Mouse (Mus musculus) spleen, adult 12 weeks (tissue): ENCODE data around the gene Pdxk.
"Not testable (repeated sequence)": the region's sequence is repeated elsewhere in the genome, so short reads cannot be mapped to it uniquely, and the experiment has no call there.

ENCODE experiments used
- DNase-seq: peaks from one replicate; pipeline ENCODE4 v3.0.0; 2022; ENCODE audit warnings: low spot score

Gene Pdxk

GRCm38 (mm10) chr10:78464792-78465207 lies at the start of gene Pdxk:
TSS of gene Pdxk (minus strand) at chr10:78464975.
- DNase-seq, result peak; percentile 85

DNA sequence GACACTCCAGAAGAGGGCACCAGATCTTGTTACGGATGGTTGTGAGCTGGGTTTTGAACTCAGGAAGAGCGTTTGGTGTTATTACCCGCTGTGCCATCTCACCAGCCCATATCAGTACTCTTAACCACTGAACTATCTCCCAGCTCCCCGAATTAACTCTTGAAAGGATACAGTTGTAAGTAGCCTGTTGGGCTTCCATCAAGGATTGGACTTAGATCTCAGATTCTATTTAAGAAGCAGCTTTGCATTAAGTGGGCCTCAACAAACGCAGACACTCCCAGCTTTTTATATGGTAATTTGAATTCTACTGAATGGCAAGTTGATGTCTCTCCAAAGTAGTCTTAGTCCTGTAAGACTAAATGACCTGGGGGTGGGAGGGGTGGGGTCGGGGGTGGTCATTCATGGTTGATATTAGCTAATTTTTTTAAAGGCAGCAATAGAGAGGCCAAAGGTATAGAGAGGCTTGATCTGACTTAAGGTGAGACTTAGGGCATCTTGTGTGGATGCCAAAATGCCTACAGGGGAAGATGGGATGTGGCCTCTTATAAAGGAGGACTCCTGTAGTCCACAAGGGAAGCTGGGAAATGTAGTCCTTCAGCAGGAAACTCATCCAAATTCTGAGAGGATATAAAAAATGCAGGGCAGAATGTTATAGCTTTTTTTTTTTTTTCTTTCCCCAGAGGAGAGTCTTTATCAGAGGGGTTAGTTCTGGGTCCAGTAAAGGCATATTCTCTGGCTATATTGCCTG lies 38.4 kb upstream of the Pdxk start:
- no peak for DNase-seq

GRCm38 (mm10) chr10:78487431-78488086 lies 22.8 kb upstream of the Pdxk start:
- DNase-seq, result peak; percentile 64

DNA sequence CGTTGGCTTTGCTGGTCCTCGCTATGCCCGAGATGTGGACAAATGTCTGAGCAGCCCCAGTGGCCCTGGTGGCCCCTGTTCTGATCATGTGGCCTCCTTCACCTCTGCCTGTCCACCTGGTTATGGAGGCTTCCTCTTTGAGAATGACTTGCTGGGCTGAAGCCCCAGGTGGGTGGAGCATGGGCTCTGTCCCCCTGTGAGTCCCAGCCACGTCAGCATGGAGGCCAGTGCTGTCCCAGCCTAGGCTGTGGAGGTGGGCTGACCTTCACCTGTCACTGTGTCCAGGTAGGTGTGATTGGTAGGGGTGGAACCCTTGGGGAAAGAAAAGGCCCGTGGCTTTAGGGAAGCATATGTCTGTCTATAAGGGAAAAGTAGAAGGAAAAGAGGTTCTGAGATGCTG lies 22.1 kb upstream of the Pdxk start:
- no peak for DNase-seq

DNA sequence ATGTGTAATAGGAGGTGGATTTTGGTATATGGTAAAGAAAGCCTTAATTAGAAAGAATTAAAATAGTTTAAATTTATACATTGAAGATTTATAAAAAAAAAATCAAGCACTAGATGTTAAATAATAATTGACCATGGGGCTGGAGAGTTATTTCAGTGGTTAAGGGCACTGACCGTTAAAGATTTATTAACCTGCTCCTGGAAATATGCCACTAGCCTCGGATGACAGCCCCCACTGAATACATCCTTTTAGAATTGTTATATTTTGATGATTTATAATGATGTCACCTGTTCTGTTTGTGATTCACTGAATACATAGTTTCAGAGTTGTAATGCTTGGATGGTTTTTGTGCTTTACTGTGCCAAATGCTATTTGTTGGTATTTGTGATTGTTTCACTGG lies 20.6 kb upstream of the Pdxk start:
- not testable (repeated sequence) for DNase-seq

DNA sequence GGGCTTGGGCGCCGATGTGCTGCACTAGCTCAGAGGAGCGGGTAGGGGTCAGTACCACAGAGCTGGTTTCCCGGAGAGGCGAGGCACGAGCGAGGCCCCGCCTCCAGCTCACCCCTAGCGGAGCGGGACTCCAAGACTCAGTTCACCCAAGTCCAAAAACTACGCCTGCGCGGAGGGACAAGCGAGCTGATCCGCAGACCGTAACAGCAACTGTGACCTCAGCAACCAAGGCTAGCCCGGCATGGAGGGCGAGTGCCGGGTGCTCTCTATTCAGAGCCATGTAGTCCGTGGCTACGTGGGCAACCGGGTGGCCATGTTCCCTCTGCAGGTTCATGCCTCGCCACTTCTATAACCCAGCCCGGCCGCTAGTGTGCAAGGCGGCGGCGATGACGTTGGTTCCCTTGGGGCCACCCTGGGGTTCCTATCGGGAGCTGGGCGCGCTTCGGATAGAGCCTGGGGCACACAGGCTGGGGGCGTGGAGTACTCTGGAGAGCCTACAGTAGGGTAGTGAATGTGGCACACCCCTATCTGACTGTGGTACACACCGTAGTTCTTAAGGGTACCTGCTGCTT lies 17.2 kb upstream of the Pdxk start:
- peak; percentile 54 for DNase-seq

DNA sequence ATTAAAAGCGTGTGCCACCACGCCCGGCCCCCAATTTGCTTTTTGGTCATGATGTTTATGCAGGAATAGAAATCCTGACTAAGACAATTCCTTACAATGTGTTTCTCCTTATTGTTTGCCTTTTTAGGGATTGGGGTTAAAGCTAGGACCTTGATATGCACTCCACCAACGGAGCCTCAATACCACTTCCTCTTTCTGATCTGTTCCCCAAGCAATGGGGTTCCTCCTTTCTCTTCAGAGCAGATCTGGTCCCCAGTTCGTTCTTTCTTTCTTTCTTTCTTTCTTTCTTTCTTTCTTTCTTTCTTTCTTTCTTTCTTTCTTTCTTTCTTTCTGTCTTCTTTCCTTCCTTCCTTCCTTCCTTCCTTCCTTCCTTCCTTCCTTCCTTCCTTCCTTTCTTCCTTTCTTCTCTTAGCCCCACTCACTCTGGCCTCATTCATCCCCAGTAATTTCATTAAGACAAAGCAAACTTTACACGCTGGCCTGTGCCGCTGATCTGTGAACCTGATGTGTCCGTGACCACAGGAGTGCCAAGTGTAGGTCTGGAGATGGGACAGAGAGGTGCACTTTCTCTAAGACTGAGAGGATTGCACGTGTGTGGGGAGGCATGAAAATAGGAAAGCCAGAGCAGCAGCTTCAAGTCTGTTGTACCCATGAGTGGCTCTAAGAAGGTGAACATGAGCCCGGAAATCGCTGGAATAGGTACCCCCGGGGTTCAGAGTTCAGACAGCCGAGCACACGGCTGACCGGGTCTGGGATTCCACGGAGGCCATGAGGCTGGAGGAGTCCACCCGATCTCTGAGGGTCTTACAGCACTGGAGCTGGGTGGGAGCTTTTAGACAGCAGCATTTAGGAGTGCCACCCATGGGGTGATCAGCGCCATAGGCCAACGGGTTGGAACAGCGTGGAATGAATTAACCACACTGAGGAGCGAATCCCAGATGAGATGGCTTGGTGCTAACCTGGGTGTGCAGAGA lies 16.5 kb upstream of the Pdxk start:
- DNase-seq, result no peak

DNA sequence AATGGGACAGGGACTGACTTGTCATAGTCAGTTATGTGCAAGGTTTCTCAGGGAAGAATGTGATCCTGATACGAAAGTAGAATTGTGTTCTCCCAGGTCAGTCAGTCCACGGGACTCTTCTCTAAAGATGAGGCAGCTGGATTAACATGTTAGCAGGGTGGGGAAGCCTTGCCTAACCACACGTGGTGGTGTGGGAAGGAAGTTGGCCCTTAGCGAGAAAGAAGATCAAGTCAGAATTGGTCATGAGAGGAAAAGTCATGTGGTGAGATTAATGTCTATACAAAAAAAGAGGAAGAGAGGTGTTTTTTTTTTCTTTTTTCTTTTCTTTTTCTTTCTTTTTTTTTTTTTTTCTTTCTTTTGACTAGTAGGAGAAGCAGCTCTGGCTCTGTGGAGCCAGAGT lies 12.0 kb upstream of the Pdxk start:
- no peak for DNase-seq

- DNase-seq, result no peak
Observed at GRCm38 (mm10) chr10:78474759-78475158, 10.0 kb upstream of the Pdxk start.

DNA sequence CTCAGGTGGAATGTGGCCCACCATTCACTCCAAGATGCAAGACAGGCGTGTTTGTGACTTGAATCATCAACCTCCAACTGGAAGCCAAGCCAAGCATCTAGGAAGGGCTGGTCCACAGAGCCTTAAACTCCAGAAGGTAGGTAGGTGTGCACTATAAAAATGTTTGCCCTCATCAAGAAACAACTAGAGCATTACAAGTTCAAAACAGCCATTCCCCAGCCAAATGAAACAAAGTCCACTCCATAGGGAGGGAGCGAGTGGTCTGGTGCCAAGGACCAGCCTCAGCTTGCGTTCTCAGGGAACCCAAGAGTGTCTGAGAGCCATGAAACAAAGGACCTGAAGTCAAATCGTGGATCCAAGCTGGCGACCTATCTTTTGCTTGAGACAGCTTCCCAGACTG lies 8.7 kb upstream of the Pdxk start:
- no peak for DNase-seq

- DNase-seq, result no peak
Observed at GRCm38 (mm10) chr10:78472046-78472445, 7.3 kb upstream of the Pdxk start.

DNA sequence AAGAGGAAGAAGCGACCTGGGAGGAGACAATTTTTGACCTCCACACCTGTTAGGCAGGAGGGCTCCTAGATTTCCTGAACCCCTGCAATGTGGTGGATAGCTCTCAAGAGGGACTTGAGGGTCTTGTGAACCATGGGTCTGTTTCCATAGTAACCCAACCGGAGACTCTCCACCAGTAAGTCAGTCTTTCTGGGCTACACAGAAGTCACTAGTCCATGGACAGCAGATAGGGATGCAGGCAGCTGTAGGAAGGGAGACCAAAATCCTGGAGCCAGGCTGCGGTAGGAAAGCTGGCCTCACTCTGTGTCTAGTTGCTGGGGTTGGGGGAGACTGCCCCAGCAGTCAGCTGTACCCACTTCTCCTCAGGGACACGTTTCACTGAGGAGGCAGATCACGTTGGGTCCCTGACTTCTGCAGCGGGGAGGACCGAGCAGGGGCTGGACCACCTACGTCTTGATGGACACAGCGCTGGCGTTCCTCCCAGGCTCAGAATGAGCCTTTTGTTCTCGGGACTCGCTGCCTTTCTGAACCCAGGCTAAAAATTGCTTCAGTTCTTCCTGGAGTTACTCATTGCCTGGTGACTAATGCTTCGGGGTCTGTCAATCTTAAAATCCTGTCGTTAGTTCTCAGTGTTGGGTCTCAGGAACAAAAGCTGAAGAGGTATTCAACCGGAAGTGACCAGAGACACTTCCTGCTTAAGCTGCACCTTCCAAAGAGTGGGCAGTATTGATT lies 6.0 kb upstream of the Pdxk start:
- no peak for DNase-seq

DNA sequence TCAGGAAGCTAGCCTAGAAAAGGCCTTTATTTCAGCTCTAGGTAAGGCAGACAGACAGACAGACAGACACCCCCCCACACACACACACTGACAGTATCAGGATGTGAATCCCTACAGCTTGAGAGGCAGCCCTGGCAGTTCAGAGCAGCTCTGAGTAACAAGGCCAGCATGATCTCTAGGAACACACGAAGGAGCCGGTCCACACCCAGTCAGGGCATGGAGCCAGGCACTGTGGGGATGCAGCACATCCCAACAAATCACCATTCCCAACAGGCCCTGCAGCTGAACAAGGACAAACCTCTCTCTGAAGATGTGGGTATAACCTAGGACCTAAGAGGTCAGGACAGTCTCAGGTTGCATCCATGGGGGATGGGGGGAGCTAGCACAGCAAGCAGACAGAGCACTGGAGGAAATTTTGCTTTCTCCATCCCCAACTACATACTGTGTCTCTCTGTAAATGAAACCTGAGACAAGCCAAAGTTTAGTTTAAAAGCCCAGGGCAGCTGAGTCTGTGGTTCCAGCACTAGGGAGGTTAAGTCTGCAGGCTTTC lies 3.1 kb upstream of the Pdxk start:
- no peak for DNase-seq

GRCm38 (mm10) chr10:78466647-78467046 lies 1.9 kb upstream of the Pdxk start:
- no peak for DNase-seq

GRCm38 (mm10) chr10:78465472-78465871 lies 697 bp upstream of the Pdxk start:
- DNase-seq, result no peak

DNA sequence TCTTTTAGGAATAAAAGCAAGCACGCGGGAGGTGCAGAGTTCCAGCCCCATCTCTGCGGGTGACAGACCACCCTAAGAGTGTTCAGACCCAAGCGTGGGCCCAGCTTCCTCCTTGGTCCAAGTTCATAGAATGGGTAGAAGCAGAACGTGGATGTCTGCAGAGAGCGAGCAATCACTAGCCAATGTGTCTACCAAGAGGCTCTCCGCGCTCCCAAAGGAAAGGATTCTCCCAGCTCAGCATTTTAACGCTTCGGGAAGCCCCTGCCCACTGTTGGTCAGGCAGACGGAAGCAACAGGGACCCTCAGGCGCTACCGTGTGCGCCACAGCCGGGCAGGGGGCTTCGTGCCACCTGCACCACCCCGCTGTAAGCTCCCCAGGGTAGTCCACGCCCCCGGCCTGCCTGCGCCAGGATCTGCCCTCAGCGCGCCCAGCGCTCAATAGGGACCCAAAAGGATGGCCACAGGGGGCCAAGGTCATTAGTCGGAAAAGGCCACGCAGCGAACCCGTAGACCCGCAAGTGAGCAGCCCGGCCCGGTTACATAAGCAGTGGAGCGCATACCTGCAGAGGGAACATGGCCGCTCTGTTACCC lies 479 bp downstream of the Pdxk start:
- DNase-seq, result no peak

DNA sequence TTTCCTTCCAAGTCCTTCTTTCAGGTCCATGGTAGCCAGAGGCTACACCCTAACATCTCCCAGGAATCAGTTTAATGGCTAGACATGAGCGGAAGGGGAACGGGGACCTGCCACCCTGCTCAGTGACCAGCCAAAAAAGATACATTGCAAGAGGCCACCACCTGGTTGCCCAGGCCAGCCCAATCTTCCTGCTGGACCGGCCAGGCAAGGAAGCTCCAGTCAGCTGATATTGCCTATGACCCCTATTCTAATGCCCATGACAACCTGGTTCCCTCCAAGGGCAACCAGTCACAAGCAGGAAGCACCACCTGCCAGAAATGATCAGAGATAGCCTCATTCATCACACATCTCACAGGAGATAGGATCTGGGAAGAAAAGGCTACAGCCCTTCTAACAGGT lies 1.0 kb downstream of the Pdxk start:
- no peak for DNase-seq

GRCm38 (mm10) chr10:78462945-78463768 lies 1.6 kb downstream of the Pdxk start:
- DNase-seq, result no peak

GRCm38 (mm10) chr10:78461767-78462166 lies 3.0 kb downstream of the Pdxk start:
- no peak for DNase-seq

DNA sequence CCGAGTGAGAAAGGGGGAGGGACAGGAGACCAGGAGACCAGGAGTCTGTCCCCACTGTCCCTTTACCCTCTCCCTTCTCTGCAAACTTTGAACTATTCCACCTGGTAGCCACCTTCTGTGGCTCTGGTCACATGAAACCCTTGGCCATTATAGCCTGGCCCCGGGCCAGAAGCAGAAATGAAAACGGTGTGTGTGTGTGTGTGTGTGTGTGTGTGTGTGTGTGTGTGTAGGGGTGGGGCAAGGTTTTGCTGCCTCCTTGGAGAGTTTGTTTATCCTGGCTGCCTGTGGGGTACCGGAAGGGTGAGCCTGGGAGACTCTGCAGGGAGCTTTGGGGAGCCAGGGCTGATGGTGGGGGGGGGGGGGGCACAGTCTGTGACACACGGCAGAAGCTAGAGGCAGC lies 4.3 kb downstream of the Pdxk start:
- DNase-seq, result no peak
